Mouse (Mus musculus): Measurements from ENCODE around the gene Ppp1ca.

- no peak for TF ChIP-seq POLR2A (IDR thresholded peaks at IDR 0.05; ENCODE audit: control insufficient read depth, extremely low read depth, insufficient read depth, low read length, poor library complexity)
- TF ChIP-seq CTCF (IDR thresholded peaks at IDR 0.05; ENCODE audit: borderline replicate concordance, control insufficient read depth, extremely low read depth, insufficient read depth, low read length, poor library complexity): no peak
Measured at GRCm38 (mm10) chr19:4214071-4214770, 22.4 kb downstream of the Ppp1ca start, which contains the start of the genes Clcf1 and AC109138.7.
